Mouse (Mus musculus): ENCODE measurements around the gene Mgme1. TPM values are rescaled to one million over a fixed set of nuclear protein-coding genes. Genes with fewer than 3 reads are reported as not detected.

Mgme1 gene
- polyA plus RNA-seq, 1 experiment: 4.9 TPM

DNA sequence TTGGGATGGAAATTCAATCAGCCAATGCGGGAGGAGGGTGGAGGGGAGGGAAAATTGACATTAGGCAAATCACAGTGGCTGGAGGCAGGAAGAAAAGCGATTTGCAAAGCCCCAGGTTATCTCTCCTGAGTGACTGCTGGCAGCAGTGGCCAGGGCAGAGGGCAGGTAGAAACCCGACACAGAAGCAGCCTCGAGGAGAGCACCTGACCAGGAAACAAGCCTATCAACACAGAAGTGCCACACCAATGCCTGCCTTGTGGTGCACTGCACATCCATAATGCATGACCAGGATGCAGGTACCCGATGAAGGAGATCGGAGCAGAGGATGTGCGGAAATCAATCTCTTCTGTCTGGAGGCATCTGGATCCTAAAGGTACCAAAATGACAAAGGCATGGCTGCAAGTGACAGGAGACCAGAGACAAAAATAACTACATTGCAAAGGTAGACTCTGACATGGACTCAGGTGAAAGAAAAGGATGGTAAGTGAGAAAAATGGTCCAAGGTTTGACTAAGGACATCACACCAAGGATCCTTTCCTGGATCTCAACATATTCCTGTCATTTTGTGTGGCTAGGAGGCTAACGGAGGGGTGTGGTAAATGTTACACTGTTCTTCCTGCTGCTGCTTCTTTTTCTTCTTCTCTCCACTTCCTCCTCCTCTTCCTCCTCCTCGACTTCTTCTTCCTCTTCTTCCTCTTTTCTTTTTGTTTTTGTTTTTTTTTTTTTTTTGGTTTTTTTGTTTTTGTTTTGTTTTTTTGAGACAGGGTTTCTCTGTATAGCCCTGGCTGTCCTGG lies 33.5 kb upstream of the Mgme1 start:
- no peak for TF ChIP-seq POLR2A (IDR thresholded peaks at IDR 0.05; ENCODE audit: low read depth, low read length)
- TF ChIP-seq CTCF (IDR thresholded peaks at IDR 0.05; ENCODE audit: borderline replicate concordance, insufficient read depth, low read length): no peak
- no peak overlapping the region for H3K27ac ChIP-seq (ENCODE audit: insufficient read depth, low read length)

GRCm38 (mm10) chr2:144238341-144238740 lies 32.1 kb upstream of the Mgme1 start:
- Histone ChIP-seq H3K4me3 (ENCODE audit: insufficient read depth, low read length) (no peak overlapping the region), H3K27ac (ENCODE audit: insufficient read depth, low read length) (no peak overlapping the region), H3K4me1 (ENCODE audit: control insufficient read depth, insufficient read depth, low read length) (no peaks in the 10 kb centered on the region)
- TF ChIP-seq POLR2A (IDR thresholded peaks at IDR 0.05; ENCODE audit: low read depth, low read length): no peak

More for the DNA sequence above, 33.5 kb upstream of the Mgme1 start:
- H3K4me1 ChIP-seq (ENCODE audit: control insufficient read depth, insufficient read depth, low read length): no peaks in the 10 kb centered on the region
- no peak overlapping the region for H3K4me3 ChIP-seq (ENCODE audit: insufficient read depth, low read length)

- Histone ChIP-seq H3K27ac (ENCODE audit: insufficient read depth, low read length) (no peak overlapping the region), H3K4me1 (ENCODE audit: control insufficient read depth, insufficient read depth, low read length) (no peaks in the 10 kb centered on the region), H3K4me3 (ENCODE audit: insufficient read depth, low read length) (no peak overlapping the region)
- no peak for TF ChIP-seq POLR2A (IDR thresholded peaks at IDR 0.05; ENCODE audit: low read depth, low read length)
- no peak for TF ChIP-seq CTCF (IDR thresholded peaks at IDR 0.05; ENCODE audit: borderline replicate concordance, insufficient read depth, low read length)
Measured at GRCm38 (mm10) chr2:144239318-144239717, 31.1 kb upstream of the Mgme1 start.

DNA sequence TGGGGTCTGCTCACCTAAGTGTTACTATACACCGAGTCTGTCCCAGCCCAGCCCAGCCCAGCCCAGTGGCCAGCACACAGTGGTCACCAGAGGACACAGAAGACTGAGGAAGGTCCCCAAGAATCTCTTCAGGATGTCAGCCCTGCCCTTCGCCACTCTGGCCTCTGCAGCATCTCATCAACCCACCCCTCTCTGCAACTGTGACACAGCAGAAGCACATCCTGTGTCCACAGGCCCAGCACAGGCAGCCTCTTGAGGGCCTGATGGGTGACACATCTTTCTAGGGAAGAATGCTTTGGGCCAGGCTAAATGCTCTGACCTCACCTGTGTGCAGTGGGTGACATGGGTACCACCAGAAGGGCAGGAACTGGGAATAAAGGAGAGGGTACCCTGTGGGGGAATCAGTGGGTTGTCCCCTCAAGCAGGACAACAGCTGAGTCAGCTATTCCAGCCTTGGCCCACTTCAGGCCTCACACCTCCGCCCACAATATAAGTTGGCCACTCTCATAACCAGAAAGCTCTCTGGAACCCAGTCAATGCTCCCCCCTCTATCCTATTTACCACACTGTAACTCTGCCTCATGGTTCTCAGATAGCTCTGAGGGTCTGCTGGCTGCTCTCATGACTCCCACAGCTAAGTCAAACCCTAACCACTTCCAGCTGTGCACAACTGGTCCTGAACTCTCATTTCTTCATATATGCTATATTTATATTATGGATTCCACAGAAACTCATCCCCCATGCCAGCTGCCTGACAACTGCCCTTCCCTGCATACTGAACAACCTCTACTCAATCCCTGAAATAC lies 30.2 kb upstream of the Mgme1 start:
- no peak overlapping the region for H3K4me3 ChIP-seq (ENCODE audit: insufficient read depth, low read length)
- no peaks in the 10 kb centered on the region for H3K4me1 ChIP-seq (ENCODE audit: control insufficient read depth, insufficient read depth, low read length)
- no peak for TF ChIP-seq POLR2A (IDR thresholded peaks at IDR 0.05; ENCODE audit: low read depth, low read length)
- no peak for TF ChIP-seq CTCF (IDR thresholded peaks at IDR 0.05; ENCODE audit: borderline replicate concordance, insufficient read depth, low read length)
- H3K27ac ChIP-seq (ENCODE audit: insufficient read depth, low read length): no peak overlapping the region

DNA sequence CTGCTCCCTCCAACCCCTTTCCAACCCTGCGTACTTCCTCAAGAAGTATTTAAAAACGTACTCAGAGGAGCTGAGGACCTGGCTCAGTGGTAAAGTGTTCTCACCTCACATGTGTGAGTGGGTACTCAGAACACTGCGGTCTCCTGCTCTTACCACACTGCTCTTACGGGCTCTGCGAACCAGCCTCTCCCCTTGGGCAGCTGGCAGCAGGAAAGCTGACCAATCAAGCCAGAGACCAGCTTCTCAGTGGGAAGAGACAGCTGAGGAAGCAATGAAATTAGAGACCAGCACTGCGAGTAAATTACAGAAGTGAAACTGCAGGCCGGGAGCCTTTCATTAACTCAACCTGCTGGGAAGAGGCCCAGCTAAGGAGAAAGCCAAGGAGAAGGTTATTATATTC lies 25.0 kb upstream of the Mgme1 start:
- Histone ChIP-seq H3K4me1 (ENCODE audit: control insufficient read depth, insufficient read depth, low read length) (no peaks in the 10 kb centered on the region), H3K4me3 (ENCODE audit: insufficient read depth, low read length) (no peak overlapping the region), H3K27ac (ENCODE audit: insufficient read depth, low read length) (no peak overlapping the region)
- TF ChIP-seq POLR2A (IDR thresholded peaks at IDR 0.05; ENCODE audit: low read depth, low read length) (no peak), CTCF (IDR thresholded peaks at IDR 0.05; ENCODE audit: borderline replicate concordance, insufficient read depth, low read length) (no peak)

GRCm38 (mm10) chr2:144246270-144246669 lies 24.2 kb upstream of the Mgme1 start:
- Histone ChIP-seq H3K27ac (ENCODE audit: insufficient read depth, low read length) (no peak overlapping the region), H3K4me1 (ENCODE audit: control insufficient read depth, insufficient read depth, low read length) (no peaks in the 10 kb centered on the region), H3K4me3 (ENCODE audit: insufficient read depth, low read length) (no peak overlapping the region)
- TF ChIP-seq CTCF (IDR thresholded peaks at IDR 0.05; ENCODE audit: borderline replicate concordance, insufficient read depth, low read length): no peak
- TF ChIP-seq POLR2A (IDR thresholded peaks at IDR 0.05; ENCODE audit: low read depth, low read length): no peak

GRCm38 (mm10) chr2:144247337-144247978 lies 23.0 kb upstream of the Mgme1 start:
- no peak overlapping the region for H3K4me3 ChIP-seq (ENCODE audit: insufficient read depth, low read length)
- H3K4me1 ChIP-seq (ENCODE audit: control insufficient read depth, insufficient read depth, low read length): no peaks in the 10 kb centered on the region
- H3K27ac ChIP-seq (ENCODE audit: insufficient read depth, low read length): no peak overlapping the region
- TF ChIP-seq POLR2A (IDR thresholded peaks at IDR 0.05; ENCODE audit: low read depth, low read length): no peak
- TF ChIP-seq CTCF (IDR thresholded peaks at IDR 0.05; ENCODE audit: borderline replicate concordance, insufficient read depth, low read length): no peak

- Histone ChIP-seq H3K4me3 (ENCODE audit: insufficient read depth, low read length) (no peak overlapping the region), H3K27ac (ENCODE audit: insufficient read depth, low read length) (no peak overlapping the region), H3K4me1 (ENCODE audit: control insufficient read depth, insufficient read depth, low read length) (no peaks in the 10 kb centered on the region)
- TF ChIP-seq POLR2A (IDR thresholded peaks at IDR 0.05; ENCODE audit: low read depth, low read length) (no peak), CTCF (IDR thresholded peaks at IDR 0.05; ENCODE audit: borderline replicate concordance, insufficient read depth, low read length) (no peak)
Measured at GRCm38 (mm10) chr2:144248613-144249376, 21.7 kb upstream of the Mgme1 start.

DNA sequence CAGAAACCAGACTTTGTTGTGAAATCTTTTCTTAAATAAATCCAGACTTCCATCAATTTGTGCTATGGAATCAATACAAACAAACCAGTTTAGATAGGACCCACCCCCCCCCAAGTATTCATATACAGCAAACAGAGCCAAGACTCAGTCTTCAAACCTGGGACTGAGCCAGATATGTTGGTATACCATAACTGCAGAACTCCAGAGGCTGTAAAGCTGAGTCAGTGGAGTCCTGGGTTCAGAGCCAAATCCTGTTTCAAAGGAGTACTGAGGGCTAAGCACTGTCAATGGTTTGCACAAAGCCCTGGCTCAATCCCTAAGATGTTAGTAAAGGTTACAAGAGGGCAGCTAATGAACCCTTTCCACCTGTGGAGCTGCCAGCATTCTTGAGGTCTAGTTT lies 20.4 kb upstream of the Mgme1 start:
- TF ChIP-seq POLR2A (IDR thresholded peaks at IDR 0.05; ENCODE audit: low read depth, low read length): no peak
- TF ChIP-seq CTCF (IDR thresholded peaks at IDR 0.05; ENCODE audit: borderline replicate concordance, insufficient read depth, low read length): no peak

More for the DNA sequence above, 20.4 kb upstream of the Mgme1 start:
- Histone ChIP-seq H3K27ac (ENCODE audit: insufficient read depth, low read length) (no peak overlapping the region), H3K4me3 (ENCODE audit: insufficient read depth, low read length) (no peak overlapping the region), H3K4me1 (ENCODE audit: control insufficient read depth, insufficient read depth, low read length) (no peaks in the 10 kb centered on the region)

All from embryonic fibroblast, embryonic 13.5 days (primary cell).